Mouse (Mus musculus): ENCODE measurements around the gene Fzd5. TPM values are rescaled to one million over a fixed set of nuclear protein-coding genes. Genes with fewer than 3 reads are reported as not detected.

Fzd5 gene
- total RNA-seq, 2 experiments from 2014 or later = 4.5 TPM

DNA sequence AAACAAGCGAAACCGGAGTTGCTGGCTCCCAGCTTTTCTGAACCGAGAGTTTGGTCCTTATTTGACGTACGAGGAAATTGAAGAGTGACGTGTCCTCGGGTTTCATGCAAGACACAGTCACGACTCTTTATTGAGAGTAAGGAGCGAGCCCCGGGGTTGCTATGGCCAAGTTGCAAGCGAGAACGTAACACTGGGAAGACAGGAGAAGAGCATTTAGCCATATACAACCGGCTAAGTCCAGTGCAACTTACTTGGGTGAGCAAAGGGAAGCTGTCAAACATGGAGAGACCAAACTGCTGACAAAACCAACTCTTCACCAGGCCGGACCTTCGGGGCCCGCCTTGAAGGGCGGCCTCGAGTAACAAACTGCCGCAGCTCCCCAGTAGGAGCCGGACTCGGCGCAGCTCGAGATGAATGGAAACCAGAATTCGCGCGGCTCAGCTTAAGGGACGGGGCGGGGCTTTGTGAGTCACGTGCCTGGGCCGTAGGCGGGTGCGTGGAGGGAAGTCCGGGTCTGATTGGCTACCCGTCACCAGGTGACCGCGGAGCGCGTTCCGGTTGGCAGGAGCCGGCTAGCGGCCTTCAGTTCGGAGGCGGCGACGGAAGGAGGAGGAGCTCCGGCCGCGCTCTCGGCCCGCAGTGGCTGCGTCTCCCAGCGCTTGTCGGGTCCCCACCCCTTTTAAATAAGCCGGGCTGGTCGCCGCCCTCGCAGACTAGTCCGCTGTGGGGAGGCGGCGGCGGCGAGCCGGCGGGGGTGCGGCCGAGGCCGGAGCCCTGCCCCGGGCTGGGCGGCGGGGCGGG lies 47.1 kb downstream of the Fzd5 start, which contains the start of gene Ccnyl1:
TSS of gene Ccnyl1 (plus strand) at position 243 of the 801 bp plus-strand sequence.
- peak; percentile 97 for DNase-seq
- intact Hi-C loops (cut with DNase I) = loop anchor here (1.0 to 2.0 kb wide), 2 partner anchors 73 to 158 kb away; partner anchors contain the start of genes Creb1 and Mettl21a

DNA sequence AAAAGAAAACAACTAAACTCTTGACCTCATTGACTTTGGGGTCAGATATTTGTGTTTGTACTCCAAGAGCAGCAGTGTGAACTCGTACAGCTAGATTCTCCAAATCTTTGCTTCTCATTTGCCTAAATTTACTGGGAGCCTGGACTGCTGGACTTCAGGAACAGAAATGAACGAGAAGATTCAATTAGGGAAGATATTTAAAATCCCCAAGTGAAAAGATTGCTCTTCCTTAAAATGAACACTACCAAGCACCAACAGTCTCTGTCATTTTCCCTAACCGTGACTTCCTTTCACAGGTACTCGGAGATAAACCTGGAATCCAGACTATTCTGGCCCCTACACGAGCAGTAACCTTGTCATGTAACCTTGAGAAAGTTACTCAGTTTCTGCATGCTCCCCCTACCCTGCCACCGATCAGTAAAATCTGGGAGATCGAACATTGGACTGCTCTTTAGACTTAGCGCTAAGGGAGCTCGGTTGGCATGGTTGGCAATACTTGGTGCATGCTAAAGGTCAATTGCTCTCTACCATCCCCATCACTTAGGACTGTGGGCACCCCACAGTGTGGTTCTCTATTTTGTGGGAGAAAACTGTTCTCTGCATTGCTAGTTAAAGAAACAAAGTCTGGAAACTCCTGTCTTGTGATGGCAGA lies 47.9 kb downstream of the Fzd5 start:
- no peak for DNase-seq
- intact Hi-C loops (cut with DNase I) = loop anchor here (1.0 to 2.0 kb wide), 2 partner anchors 72 to 157 kb away; partner anchors contain the start of genes Creb1 and Mettl21a

DNA sequence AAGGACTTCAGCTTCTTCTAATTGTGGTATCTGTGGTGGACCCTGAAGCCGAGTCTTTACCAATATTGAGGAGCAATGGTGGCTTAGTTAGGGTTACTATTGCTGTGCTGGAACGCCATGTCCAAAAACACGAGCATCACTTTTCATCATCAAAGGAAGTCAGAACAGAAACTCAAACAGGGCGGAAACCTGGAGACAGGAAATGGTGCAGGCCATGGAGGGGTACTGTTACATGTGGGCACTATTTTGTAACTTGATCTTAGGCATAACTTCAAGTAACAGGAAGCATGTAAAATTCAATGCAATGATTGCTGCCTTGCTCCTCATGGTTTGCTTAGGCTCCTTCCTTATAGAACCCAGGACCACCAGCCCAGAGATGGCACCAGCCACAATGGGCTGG lies 49.5 kb downstream of the Fzd5 start:
- intact Hi-C loops (cut with DNase I) = no loop called here

DNA sequence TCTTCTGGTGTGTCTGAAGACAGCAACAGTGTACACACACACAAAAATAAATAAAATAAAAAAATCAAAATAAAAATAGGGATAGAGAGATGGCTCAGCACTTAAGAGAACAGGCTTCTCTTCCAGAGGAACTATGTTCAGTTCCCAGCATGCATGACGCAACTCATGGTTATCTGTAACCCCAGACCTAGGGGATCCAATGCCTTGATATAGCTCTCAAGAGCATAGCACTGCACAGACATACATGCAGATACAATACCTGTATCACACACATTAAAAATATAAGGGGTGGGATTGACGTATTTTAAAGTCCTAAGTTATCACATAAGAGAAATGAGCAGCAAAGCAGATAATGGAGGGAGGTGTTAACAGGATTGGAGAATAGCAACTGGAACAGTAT lies 53.1 kb downstream of the Fzd5 start:
- intact Hi-C loops (cut with DNase I) = no loop called here
- DNase-seq = no peak

More for the DNA sequence above, 49.5 kb downstream of the Fzd5 start:
- DNase-seq = no peak

DNA sequence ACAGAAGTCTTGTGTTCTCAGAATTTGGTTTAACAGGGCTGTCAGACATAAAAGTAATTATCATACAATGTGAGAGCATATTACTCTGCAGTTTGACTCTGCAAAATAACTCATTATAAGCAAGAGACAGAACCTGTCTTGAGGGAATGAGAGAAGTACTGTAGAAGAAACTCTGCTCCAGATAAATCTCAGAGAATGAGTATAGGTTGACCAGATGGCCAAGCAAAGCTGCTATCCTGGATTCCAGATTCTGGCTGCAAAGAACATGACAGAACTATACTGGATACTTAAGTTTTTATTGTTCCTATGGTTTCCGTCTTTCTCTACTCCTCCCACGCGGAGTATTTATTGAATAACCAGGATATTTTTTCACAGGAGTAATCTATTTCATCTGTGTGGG lies 54.5 kb downstream of the Fzd5 start:
- intact Hi-C loops (cut with DNase I) = no loop called here
- DNase-seq = no peak

DNA sequence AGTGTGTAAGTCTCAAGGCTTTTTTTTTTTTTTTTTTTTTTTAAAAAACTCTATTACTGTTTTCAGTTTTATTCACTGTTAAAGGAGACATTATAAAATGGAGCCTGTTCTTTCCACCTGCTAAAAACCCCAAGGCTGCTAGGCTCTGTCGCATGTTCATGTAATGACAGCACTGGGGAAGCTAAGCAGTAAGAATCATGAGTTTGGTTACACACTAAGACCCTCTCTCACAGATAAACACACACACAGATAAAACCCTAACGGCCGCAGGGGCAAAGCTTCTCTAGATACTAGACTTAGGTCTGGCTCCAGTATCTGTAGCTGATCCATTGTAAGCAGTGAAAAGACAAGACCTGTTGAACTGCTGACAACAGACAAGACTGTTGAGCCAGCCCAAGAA lies 56.1 kb downstream of the Fzd5 start:
- no peak for DNase-seq
- intact Hi-C loops (cut with DNase I) = no loop called here

Other genes starting within 250 kb of the Fzd5 start
- 10 to 100 TPM; 22.7 to 25.6 TPM for gene Creb1, start 205.1 kb downstream of the Fzd5 start, total RNA-seq (2021)
- 1 to 10 TPM; 7.5 to 8.8 TPM for gene Mettl21a, start 120.5 kb downstream of the Fzd5 start, total RNA-seq (2021)
- gene Ccnyl1, start 47.3 kb downstream of the Fzd5 start, total RNA-seq (2021) = 10 to 100 TPM; 15.5 to 18.2 TPM
- 1 to 10 TPM; 7.5 to 8.6 TPM for gene Plekhm3, start 219.1 kb upstream of the Fzd5 start, total RNA-seq (2021)